Mouse (Mus musculus) neural tube, embryonic 12.5 days (tissue): Measurements from ENCODE around the gene Aanat. TPM values are rescaled to one million over a fixed set of nuclear protein-coding genes. Genes with fewer than 3 reads are reported as not detected.

ENCODE experiments used
- ATAC-seq: fragments of 200-750 bp; cut with Nextera tagmentation; 2 replicates; pipeline ENCODE4 v1.8.0; 2017; ENCODE audit warnings: low read depth, mild to moderate bottlenecking, moderate TSS enrichment, moderate library complexity; ENCODE audit not compliant: low FRiP score
- H3K27ac ChIP-seq: fragments of 300-500 bp; sonication (generic); 2 replicates; pipeline ENCODE4 v1.5.1; 2016
- H3K27me3 ChIP-seq: fragments of 300-500 bp; sonication (generic); replicated peaks from 2 replicates; pipeline ENCODE4 v1.6.1; 2016; ENCODE audit warnings: mild to moderate bottlenecking
- H3K36me3 ChIP-seq: fragments of 300-500 bp; sonication (generic); 2 replicates; pipeline ENCODE4 v1.6.1; 2016; ENCODE audit warnings: mild to moderate bottlenecking
- H3K4me1 ChIP-seq: fragments of 300-500 bp; sonication (generic); 2 replicates; pipeline ENCODE4 v1.6.1; 2016
- H3K4me2 ChIP-seq: fragments of 300-500 bp; sonication (generic); replicated peaks from 2 replicates; pipeline ENCODE4 v1.6.1; 2016; ENCODE audit warnings: mild to moderate bottlenecking
- H3K4me3 ChIP-seq: fragments of 300-500 bp; sonication (generic); 2 replicates; pipeline ENCODE4 v1.5.1; 2016
- H3K9ac ChIP-seq: fragments of 300-500 bp; sonication (generic); 2 replicates; pipeline ENCODE4 v1.6.1; 2016; ENCODE audit warnings: mild to moderate bottlenecking
- H3K9me3 ChIP-seq: fragments of 300-500 bp; sonication (generic); 2 replicates; pipeline ENCODE4 v1.6.1; 2016; ENCODE audit warnings: mild to moderate bottlenecking
- WGBS: fragments of 180-500 bp; shearing (Covaris S2); methylation state at CpG from one replicate; pipeline ENCODE4 v1.1.7; 2016; 5-methylcytosine and 5-hydroxymethylcytosine counted together
- polyA plus RNA-seq: library from polyadenylated mRNA; unstranded; fragments of >200 nt; fragmentation: Nextera tagmentation; extraction: Ambion mirVana; gene quantifications from 2 replicates; pipeline ENCODE4 v1.2.1, GENCODE M21; 2016

Aanat gene
- polyA plus RNA-seq, 1 experiment from 2014 or later: not detected

GRCm38 (mm10) chr11:116642681-116643578 is 56.7 kb downstream of the Aanat start:
- peak overlapping the region; percentile 55 for H3K4me2 ChIP-seq
- peak overlapping the region; percentile 33; the same call in 1 of the 2 replicates for H3K9ac ChIP-seq
- no peaks in the 10 kb centered on the region for H3K36me3 ChIP-seq
- H3K27ac ChIP-seq: no peak overlapping the region
- H3K4me3 ChIP-seq: peak overlapping the region; percentile 18; the same call in 1 of the 2 replicates
- H3K9me3 ChIP-seq: no peaks in the 10 kb centered on the region
- H3K4me1 ChIP-seq: peaks cover 15% of the 10 kb centered on the region
- peaks cover 5% of the 10 kb centered on the region; the same call in 1 of the 2 replicates for H3K27me3 ChIP-seq
- WGBS: 37% methylated on average over 14 of the region's 14 CpGs
- peak; percentile 79 for ATAC-seq

GRCm38 (mm10) chr11:116643579-116644224 is 57.5 kb downstream of the Aanat start:
- WGBS: 4% methylated on average over 19 of the region's 19 CpGs
- peak; percentile 42; the same call in 1 of the 2 replicates for ATAC-seq
- peak overlapping the region; percentile 55 for H3K4me2 ChIP-seq
- H3K9me3 ChIP-seq: no peaks in the 10 kb centered on the region
- H3K4me1 ChIP-seq: peaks cover 20% of the 10 kb centered on the region
- H3K36me3 ChIP-seq: no peaks in the 10 kb centered on the region
- no peak overlapping the region for H3K27ac ChIP-seq
- H3K4me3 ChIP-seq: peak overlapping the region; percentile 18; the same call in 1 of the 2 replicates
- peaks cover 5% of the 10 kb centered on the region; the same call in 1 of the 2 replicates for H3K27me3 ChIP-seq
- H3K9ac ChIP-seq: peak overlapping the region; percentile 33; the same call in 1 of the 2 replicates

GRCm38 (mm10) chr11:116644225-116645112 is 58.2 kb downstream of the Aanat start:
- H3K27me3 ChIP-seq: peaks cover 8% of the 10 kb centered on the region
- no peaks in the 10 kb centered on the region for H3K9me3 ChIP-seq
- no peak overlapping the region for H3K9ac ChIP-seq
- H3K4me3 ChIP-seq: no peak overlapping the region
- ATAC-seq: no peak
- no peak overlapping the region for H3K27ac ChIP-seq
- peaks cover 20% of the 10 kb centered on the region for H3K4me1 ChIP-seq
- WGBS: 52% methylated on average over 21 of the region's 21 CpGs
- peak overlapping the region; percentile 55 for H3K4me2 ChIP-seq
- no peaks in the 10 kb centered on the region for H3K36me3 ChIP-seq

- no peak for ATAC-seq
- Histone ChIP-seq H3K9ac (no peak overlapping the region), H3K9me3 (no peaks in the 10 kb centered on the region), H3K36me3 (no peaks in the 10 kb centered on the region), H3K27ac (no peak overlapping the region), H3K4me1 (peaks cover 20% of the 10 kb centered on the region), H3K4me2 (no peak overlapping the region), H3K27me3 (peaks cover 18% of the 10 kb centered on the region), H3K4me3 (no peak overlapping the region)
- WGBS: 54% methylated on average over 8 of the region's 8 CpGs
Observed at GRCm38 (mm10) chr11:116645446-116646110, 59.3 kb downstream of the Aanat start.

- Histone ChIP-seq H3K9ac (no peak overlapping the region), H3K27ac (no peak overlapping the region), H3K4me2 (no peak overlapping the region), H3K4me1 (peaks cover 20% of the 10 kb centered on the region), H3K9me3 (no peaks in the 10 kb centered on the region), H3K4me3 (no peak overlapping the region), H3K36me3 (no peaks in the 10 kb centered on the region), H3K27me3 (peaks cover 18% of the 10 kb centered on the region)
- no peak for ATAC-seq
- 78% methylated on average over 11 of the region's 11 CpGs for WGBS
Observed at GRCm38 (mm10) chr11:116646136-116646535, 59.9 kb downstream of the Aanat start.

GRCm38 (mm10) chr11:116646771-116647170 is 60.5 kb downstream of the Aanat start:
- H3K9ac ChIP-seq: 0 out of 2 replicates have a peak overlapping the region, but pooled peaks have one; percentile 8
- H3K36me3 ChIP-seq: no peaks in the 10 kb centered on the region
- H3K4me3 ChIP-seq: no peak overlapping the region
- no peak overlapping the region for H3K4me2 ChIP-seq
- no peak overlapping the region for H3K27ac ChIP-seq
- WGBS: 84% methylated on average over 7 of the region's 7 CpGs
- H3K27me3 ChIP-seq: peaks cover 24% of the 10 kb centered on the region
- no peak for ATAC-seq
- H3K9me3 ChIP-seq: no peaks in the 10 kb centered on the region
- peaks cover 22% of the 10 kb centered on the region for H3K4me1 ChIP-seq

Other genes starting within 250 kb of the Aanat start
- 54.3 and 62.8 TPM in 2 replicates for gene Rnf157, start 173.4 kb upstream of the Aanat start, polyA plus RNA-seq
- gene Ubald2, start 152.3 kb upstream of the Aanat start, polyA plus RNA-seq: 53.8 and 72.3 TPM in 2 replicates
- not detected in 2 replicates for gene Qrich2, start 120.2 kb upstream of the Aanat start, polyA plus RNA-seq
- gene Prpsap1, start 92.2 kb upstream of the Aanat start, polyA plus RNA-seq: 199 and 200 TPM in 2 replicates
- gene Sphk1, start 55.5 kb upstream of the Aanat start, polyA plus RNA-seq: 7.6 and 9.3 TPM in 2 replicates
- gene Ube2o, start 5.0 kb upstream of the Aanat start, polyA plus RNA-seq: 34.3 and 37.6 TPM in 2 replicates
- 4.9 and 6.5 TPM in 2 replicates for gene Rhbdf2, start 40.6 kb downstream of the Aanat start, polyA plus RNA-seq
- 0.39 and 0.79 TPM in 2 replicates for gene Prcd, start 67.1 kb downstream of the Aanat start, polyA plus RNA-seq
- gene Cygb, start 67.9 kb downstream of the Aanat start, polyA plus RNA-seq: 6.7 and 6.9 TPM in 2 replicates
- 0.08 TPM in 1 of 2 replicates, not detected in the other for gene St6galnac1, start 189.1 kb downstream of the Aanat start, polyA plus RNA-seq
- 91.2 and 110 TPM in 2 replicates for gene Mxra7, start 241.6 kb downstream of the Aanat start, polyA plus RNA-seq